Mouse (Mus musculus) adrenal gland, adult 18-20 months (tissue): ENCODE measurements around the gene Fam102a. TPM values are rescaled to one million over a fixed set of nuclear protein-coding genes. Genes with fewer than 3 reads are reported as not detected.

ENCODE experiments used
- DNase-seq, 2 experiments: peaks; one replicate each; pipeline ENCODE4 v3.0.0; 2021 to 2022; ENCODE audit warnings: low spot score in 2 of 2
- total RNA-seq, 2 experiments: library from RNA; stranded (reverse); gene quantifications; 1 replicate in 1 of 2; 2 replicates in 1 of 2; pipeline ENCODE4 v1.2.3; 2021

Fam102a gene
- total RNA-seq, 2 experiments from 2014 or later = 27.4 to 41.0 TPM

DNA sequence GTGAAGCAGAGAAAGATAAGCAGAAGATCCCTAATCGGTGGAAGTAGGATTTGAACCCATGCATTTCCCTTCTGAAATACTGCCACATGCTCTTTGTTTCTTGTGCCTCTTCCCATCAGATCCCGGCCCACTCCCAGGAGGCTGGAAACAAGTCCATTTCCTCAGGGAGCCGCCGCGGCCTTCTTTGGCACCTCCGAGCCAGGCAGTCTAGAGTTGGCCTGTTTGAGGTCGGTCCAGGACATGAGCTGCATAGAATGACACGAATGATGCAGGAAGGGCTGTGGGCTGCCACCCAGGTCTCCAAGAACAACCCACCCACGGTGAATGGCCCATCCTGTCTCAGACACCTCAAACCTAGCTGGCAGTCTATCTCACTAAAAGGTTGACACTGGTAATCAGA lies 41.4 kb downstream of the Fam102a start:
- no peak for DNase-seq

DNA sequence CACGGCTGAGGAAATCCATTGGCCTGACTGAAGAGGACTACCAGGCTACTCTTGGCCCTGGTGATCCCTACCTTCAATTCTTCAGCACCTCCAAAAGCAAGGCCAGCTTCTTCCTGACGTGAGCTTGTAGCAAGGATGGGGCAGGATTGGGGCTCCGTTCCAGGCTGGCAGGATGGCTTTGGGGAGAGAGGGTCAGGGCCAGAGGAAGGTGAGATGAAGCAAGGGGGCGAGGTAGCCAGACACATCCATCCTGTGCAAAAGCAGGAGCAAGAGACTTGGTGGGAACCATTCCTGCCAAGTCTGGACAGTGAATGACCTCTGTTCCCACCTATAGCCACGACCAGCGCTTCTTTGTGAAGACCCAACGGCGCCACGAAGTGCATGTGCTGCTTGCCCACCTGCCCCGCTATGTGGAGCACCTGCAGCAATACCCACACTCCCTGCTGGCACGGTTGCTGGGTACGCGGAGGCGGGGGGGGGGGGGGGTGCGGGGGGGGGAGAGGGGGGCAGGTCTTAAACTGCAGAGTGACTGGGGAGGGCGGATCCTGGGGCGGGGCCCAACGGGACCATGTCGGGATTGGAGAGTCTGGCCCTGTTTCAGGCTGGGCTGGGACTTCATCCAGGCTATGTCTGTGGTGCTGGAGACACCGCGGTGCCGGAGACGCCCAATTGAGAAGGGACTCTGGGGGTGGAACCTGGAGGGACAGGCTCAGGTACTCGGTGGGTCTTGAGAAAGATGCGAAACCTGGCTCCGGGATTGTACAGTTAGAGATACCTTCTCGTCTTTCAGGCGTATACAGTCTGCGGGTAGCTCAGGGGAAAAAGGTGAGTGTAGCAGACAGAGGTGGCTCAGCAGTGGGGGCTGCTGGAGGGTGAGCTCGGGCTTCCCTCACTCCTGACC lies 43.3 kb downstream of the Fam102a start:
- no peak for DNase-seq

DNA sequence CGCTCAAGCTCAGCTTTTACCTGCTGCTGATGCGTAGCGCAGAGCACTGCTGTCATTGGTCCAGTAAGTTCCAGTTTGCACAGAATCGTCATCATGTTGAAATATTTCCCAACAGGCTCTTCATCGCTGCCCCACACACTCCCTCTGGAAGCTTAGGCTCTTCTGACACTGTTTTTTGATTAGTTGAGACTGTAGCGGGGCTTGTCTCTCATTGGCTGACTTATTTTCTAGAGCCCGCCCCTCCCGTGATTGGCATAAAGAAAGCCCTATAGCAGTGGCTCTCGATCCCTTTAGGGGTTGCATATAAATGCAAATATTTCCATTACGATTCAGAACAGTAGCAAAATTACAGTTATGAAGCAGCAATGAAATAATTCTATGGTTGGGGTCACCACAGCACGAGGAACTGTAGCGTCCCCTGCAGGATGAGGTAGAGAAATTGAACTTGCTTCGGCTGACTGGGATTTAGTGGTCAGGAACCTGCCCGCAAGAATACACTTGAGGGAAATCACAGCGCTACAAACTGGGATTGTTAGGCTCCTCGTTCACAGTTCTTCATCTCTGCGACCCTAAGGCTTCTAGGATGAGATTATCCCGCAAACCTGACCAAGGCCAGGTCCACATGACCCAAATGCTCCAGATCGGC lies 46.4 kb downstream of the Fam102a start:
- DNase-seq = no peak

DNA sequence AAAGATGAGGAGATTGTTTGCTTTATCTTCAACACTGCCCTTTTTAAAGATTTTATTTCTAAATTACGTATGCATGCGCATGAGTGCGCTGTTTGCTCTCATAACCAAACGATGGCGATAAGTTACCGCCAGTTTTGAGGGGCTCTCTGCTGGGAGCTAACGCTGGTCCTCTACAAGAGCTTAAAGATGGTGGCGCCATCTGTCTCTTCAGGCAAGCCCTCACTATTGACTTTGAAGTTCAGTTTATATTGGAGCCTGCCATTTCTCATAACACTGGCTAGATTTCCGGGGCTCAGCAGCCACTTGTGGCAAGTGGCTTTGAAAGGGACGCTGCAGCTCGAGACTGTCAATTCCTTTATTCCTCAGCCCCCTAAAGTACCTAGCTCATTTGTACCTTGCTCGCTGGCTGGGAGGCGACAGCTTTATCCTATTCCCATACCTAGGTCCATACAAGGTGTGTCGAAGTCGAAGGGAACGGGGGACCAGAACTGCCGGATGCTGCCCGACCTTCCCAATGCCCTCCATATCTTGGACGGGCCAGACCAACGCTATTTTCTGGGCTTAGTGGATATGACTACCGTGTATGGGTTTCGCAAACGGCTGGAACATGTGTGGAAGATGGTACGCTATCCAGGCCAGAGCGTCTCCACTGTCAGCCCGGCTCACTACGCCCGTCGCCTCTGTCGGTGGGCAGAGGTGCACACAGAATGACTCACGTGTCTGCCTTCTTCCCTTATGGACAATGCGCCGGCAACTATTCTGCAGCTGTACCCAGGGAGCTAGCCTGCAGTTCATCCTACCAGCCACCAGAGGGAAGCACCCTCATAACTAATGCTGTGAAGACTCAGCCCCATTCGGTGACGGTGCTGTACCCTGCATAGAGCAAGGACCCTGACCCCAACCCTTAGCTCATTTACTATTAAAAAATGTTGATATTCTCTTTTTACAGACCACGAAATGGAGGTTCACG lies 48.0 kb downstream of the Fam102a start:
- peak; percentile 72 to 73 for DNase-seq

DNA sequence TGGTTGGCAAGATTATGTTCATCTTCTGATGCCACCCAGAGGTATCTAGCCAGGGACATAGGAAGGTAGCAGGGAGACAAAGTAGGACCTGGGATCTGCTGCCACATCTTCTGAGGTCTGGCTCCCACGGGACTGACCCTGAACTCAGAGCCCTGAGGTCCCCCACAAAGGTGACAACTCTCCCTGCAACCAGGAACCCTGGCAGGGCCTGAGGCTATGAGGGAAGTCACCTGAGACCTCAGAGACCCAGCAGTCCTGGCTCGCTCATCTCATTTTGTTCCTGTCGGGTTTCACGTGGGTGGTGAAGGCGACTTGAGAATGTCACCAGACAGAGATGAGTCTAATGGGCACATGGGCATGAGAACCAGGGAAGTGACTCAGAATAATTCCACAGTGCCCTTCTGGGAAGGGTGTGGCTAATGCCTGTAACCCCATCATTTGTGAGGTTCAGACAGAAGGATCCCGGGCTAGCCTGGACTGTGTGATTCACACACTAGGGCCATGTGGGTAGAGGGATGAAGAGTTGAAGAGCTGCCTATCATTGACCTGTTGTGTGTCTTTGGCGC lies 50.1 kb downstream of the Fam102a start:
- DNase-seq = no peak

DNA sequence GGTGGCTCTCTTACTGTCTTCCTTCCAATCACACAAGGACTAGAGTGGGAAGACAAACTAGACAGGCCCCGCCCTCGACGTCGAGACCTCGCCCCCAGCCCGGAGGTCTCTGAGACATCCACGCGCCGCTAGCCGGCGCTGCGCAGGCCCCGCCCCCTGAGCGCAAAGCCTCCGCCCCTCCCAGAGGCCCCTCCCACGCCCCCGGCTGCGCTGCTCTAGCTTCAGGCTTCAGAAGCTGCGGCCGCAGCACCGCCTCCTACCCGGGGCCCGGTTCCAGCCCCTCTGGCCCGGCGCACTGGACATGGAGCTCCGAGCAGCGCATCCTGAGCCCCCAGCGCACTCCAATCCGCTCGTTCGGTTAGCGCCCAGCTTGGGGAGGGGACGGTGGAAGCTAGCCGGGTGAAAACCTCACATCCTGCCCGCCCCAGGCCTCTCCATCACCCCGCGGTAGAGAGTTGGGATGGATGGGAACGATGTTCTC lies 51.8 kb downstream of the Fam102a start, which contains the start of gene St6galnac4:
St6galnac4 (plus strand) TSS at position 225 of the 481 bp plus-strand sequence.
- peak; percentile 84 to 88 for DNase-seq

DNA sequence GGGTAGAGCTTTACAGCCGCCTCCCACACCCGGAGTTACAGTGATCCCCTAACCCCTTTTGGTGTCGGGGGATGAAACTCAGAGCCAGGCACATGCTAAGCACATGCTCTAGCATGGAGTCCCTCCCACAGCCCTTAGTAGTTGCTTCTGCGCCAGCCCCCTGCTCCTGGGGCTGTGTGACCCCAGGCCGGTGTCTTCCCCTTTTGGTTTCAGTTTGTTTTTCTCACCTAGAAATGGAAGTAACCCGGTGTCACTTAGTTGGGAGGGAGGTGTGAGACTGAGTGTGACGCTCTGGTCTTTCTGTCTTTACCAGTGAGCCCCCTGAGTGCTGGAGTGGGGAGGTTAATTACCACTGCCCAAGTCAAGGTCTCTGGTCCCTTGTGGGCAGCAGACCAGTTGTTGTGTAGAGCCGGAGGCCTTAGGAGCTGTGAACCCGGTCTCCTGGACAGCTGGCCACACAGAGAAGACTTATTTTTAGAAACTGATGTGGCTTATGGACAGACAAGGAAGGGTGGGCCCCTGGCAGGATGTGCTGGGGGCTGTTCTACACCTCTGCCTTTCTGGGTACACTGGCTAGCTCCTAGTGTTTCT lies 52.7 kb downstream of the Fam102a start:
- DNase-seq = no peak

DNA sequence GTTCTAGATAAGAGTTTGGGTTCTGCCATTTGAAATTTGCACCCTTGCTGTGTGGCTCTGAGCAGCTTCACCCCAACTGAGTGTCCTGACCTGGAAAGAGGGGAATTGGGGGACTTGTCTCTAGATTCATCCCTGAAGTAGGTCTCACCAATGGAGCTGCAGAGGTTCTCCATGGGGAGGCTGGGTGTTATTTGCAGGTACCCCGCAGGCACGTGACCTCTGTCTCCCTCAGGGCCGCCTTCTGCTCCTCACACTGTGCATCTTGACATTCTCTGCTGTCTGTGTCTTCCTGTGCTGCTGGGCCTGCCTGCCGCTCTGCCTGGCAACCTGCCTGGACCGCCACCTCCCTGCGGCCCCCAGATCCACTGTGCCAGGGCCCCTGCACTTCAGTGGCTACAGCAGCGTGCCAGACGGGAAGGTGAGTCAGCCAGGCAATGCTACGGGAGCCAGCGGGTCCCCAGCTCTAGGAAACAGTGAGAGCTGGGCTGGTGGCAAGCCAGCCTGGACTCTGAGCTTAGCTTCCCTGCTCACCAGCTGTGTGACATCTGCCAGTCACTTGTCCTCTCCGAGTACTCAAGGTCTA lies 54.2 kb downstream of the Fam102a start:
- no peak for DNase-seq

DNA sequence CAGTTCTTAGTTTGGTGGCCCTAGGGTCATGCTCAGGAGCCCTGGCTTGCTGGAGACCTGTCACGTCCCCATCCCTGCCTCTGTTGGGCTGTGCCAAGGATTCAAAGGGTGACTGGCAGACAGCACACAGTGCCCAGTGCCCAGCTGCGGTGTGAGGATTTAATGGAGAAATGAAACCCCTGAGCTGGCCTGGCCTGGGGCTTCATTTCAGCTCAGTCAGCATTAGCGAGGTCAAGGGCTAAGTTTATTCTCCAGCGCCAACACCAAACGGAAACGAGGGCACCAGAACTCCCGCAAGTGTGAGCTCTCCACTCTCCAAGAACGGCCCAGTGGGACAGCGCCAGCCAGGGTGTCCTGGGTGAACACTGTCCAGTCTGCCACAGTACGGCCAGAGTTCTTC lies 55.1 kb downstream of the Fam102a start:
- DNase-seq = no peak

DNA sequence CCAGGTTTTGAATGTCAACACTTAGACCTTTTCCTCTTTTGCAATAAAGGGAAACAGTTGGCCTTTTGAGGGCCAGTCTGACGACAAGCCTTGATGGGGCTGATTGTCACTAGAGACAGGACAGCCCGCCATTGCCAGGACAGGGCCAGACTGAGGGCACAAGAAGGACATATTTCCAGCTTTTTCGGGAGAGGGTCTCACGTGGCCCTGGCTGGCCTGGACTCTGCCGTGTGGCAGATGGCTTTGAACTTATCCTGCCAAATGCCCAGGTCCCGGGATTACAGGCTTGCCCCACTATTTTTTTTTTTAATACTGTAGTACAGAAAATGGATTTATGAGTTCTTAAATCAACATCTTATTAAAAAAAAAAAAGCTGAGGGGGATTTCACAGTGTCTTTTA lies 56.1 kb downstream of the Fam102a start:
- no peak for DNase-seq

DNA sequence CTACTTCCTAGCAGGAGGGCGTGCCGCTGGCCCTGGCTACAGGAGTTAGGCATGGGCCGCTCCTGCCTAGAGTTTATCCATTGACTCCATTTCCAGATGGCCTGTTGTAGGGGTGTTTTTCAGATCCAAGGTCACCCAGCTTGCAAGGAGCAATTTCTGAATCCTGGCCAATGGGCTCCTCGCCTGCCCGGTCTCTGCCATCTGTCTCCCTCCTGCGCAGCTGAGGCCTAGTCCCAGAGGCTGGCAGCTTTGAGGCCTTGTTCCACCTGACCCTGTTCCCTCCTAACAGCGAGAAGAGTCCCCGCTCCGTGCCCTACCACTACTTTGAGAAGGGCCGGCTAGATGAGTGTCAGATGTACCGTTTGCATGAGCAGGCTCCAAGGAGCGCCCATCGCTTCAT lies 61.6 kb downstream of the Fam102a start:
- DNase-seq = no peak

DNA sequence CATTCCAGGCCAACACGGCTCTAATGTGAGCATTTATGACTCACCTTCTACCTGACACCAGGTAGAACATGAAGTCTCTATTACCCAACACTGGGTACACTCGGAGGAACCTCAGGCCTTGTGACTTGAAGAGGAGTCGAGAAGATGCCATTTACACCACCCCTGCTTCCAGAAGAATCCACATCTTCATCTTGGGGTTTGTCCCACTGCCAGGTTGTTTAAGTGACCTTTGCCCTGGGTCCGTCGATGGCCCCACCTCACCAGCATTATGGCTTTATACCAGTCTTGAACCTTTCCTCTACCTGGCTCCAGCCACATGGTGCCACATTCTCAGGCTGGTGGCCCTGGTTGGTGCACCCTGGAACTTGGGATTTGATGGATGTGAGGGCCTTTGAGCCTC lies 62.1 kb downstream of the Fam102a start:
- no peak for DNase-seq

DNA sequence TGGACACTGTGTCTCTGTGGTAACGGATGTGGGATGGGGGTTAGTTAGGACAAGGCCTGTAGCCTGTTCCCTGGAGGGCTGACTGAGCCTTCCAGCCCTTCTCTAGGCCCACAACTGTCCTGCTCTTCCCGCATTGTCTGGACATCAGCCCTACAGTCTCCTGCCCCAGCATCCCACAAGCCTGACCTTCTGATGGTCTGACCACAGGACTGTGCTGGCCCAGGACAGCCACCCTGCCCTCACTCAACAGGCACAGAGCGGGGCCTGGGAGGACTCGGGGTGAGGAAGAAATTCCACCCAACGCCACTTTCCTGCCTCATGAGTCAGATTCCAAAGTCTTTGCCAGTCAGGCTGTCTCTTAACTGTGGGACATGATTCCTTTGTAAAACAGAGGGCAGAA lies 62.6 kb downstream of the Fam102a start:
- no peak for DNase-seq

DNA sequence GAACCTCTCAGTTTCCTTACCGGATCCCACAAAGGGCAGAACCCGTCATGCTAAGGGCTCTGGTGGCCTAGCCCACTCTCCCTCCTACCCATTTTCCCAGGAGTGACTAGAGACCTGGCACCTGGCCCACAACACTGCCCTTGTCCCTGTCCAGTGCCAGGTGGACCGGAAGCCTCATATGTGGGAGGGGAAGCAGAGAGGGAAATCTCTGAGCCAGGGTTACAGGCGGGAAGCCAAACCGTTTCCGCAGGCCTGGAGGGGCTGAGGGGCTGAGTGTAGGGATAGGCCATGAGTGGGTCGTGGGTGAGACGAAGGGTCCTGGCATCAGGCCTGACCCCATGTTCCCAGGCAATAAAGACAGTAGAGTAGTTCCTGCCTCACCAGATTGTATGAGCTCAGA lies 63.4 kb downstream of the Fam102a start:
- no peak for DNase-seq

DNA sequence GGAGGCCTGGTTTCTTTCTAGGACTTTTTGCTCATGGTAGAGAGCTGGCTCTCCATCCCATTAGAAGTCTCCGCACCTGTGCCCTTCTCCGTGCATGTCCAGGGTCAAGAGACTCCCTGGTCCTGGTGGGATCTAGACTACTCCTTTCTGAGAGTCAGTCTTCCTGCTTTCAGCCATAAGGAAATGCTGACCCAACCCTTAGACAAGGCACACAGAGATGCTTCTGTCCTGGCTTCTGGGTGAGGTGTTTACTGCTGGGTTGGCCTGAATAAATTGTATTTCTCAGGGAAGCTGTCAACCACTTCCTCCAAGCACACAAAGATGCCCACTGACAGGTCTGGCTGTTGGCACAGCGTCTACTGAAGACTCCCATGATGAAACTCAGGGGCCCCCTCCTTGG lies 64.3 kb downstream of the Fam102a start, which contains the start of gene St6galnac6:
St6galnac6 (plus strand) TSS at position 301 of the 400 bp plus-strand sequence.
- no peak for DNase-seq

DNA sequence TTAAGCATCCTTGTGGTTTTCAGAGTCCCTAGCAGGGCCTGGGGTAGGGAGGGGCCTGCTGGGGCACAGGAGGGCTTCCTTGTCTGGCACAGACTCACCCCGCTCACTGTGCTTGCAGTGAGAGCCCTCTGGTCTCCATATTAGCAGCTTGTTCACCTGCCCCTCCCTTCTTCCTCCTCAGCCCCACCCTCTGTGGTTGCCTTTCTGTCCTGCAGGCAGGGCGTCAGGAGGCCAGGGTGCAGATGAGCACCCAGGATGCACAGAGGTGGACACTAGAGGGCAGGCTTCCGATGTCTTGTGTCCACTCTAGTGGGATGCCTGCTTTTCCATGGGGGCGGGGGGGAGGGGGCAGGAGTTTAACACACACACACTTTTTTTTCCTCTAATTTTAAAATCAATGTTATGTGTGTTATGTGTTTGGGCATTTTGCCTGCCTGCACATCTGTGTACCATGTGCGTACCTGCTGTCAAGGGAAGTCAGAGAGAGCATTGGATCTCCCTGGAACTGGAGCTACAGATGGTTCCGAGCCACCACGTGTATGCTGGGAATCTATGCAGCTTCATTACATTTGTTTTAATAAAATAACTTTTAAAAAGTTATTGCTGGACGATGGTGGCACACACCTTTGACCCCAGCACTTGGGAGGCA lies 66.4 kb downstream of the Fam102a start:
- peak in 1 of 2 experiments; percentile 33 for DNase-seq

DNA sequence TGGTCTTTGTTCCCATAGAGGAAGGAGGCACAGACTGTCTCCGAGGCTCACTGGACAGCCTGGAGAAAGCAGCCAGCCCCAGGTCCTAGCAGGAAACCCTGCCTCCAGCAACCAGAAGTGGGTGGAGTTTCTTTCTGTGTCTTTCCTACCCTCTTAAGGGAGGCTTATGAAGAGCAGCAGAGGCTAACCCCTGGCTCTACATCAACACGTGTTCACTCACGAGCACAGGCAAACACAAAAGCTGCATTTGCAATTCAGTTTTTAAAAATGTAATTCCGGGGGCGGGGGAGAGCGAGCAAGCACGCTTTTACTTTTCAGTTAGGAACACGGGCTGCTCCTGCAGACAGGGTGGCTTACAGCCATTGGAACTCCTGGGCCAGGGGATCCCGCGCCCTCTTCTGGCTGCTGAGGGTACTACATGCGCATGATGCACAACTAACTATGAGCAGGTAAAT lies 67.5 kb downstream of the Fam102a start:
- peak; percentile 86 to 90 for DNase-seq

DNA sequence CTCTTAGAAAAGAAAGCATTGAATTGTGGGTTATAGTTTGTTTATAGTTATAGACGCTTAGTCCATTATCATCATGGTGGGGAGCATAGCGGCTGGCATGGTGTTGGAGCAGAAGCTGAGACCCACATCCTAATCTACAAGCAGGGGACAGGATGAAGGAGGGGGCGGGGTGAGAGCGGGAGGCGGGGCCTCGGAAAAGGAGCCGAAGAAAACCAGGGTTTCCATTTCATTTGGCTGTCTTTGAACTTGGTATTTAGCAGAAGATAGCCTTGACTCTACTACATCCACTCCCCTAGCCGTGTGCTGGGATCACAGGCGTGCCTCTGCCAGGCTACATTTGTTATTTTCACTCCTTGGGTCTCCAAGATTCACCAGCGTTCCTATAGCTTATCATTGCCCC lies 69.5 kb downstream of the Fam102a start:
- no peak for DNase-seq
